Mouse (Mus musculus) limb, embryonic 14.5 days (tissue): ENCODE data around the gene Nol4l. TPM values are rescaled to one million over a fixed set of nuclear protein-coding genes. Genes with fewer than 3 reads are reported as not detected.

Experiments used
- ATAC-seq: fragments of 200-750 bp; cut with Nextera tagmentation; 2 replicates; pipeline ENCODE4 v1.8.0; 2017; ENCODE audit warnings: low read depth, moderate number of reproducible peaks, moderate TSS enrichment; ENCODE audit not compliant: low FRiP score
- DNase-seq: peaks from one replicate; pipeline ENCODE4 v3.0.0-alpha.2; 2015; ENCODE audit warnings: low spot score
- H3K27ac ChIP-seq: fragments of 300-500 bp; sonication (generic); replicated peaks from 2 replicates; pipeline ENCODE4 v1.5.1; 2014; ENCODE audit warnings: low read depth, mild to moderate bottlenecking, low read length, moderate library complexity, mixed read lengths
- H3K27me3 ChIP-seq: fragments of 300-500 bp; sonication (generic); 2 replicates; pipeline ENCODE4 v1.6.1; 2014; ENCODE audit warnings: low read length, mixed read lengths; ENCODE audit not compliant: control insufficient read depth, insufficient read depth
- H3K36me3 ChIP-seq: fragments of 300-500 bp; sonication (generic); 2 replicates; pipeline ENCODE4 v1.6.1; 2014; ENCODE audit warnings: mild to moderate bottlenecking, low read length, moderate library complexity, mixed read lengths; ENCODE audit not compliant: control insufficient read depth, insufficient read depth
- H3K4me1 ChIP-seq: fragments of 300-500 bp; sonication (generic); 2 replicates; pipeline ENCODE4 v1.6.1; 2014; ENCODE audit warnings: antibody characterized with exemption, low read length, mixed read lengths; ENCODE audit not compliant: control insufficient read depth, insufficient read depth
- H3K4me2 ChIP-seq: fragments of 300-500 bp; sonication (generic); replicated peaks from 2 replicates; pipeline ENCODE4 v1.6.1; 2014; ENCODE audit warnings: low read depth, mild to moderate bottlenecking, low read length, moderate library complexity; ENCODE audit not compliant: severe bottlenecking
- H3K4me3 ChIP-seq: fragments of 300-500 bp; sonication (generic); replicated peaks from 2 replicates; pipeline ENCODE4 v1.5.1; 2014; ENCODE audit warnings: low read length
- H3K9ac ChIP-seq: fragments of 300-500 bp; sonication (generic); 2 replicates; pipeline ENCODE4 v1.6.1; 2014; ENCODE audit warnings: mild to moderate bottlenecking, low read depth, low read length, moderate library complexity; ENCODE audit not compliant: severe bottlenecking
- H3K9me3 ChIP-seq: fragments of 300-500 bp; sonication (generic); 2 replicates; pipeline ENCODE4 v1.6.1; 2016; ENCODE audit warnings: low read length; ENCODE audit not compliant: control insufficient read depth
- POLR2A ChIP-seq: fragments of 200-500 bp; IDR thresholded peaks from 2 replicates; pipeline ENCODE4 v1.8.0; 2012; ENCODE audit warnings: inconsistent platforms, mild to moderate bottlenecking, moderate library complexity, borderline replicate concordance; ENCODE audit not compliant: insufficient read depth, insufficient read length; ENCODE audit errors: extremely low read depth
- WGBS: fragments of 180-500 bp; shearing (Covaris S2); extraction: QIAGEN DNeasy Blood & Tissue Kit; methylation state at CpG from one replicate; pipeline ENCODE4 v1.1.7; 2014; 5-methylcytosine and 5-hydroxymethylcytosine counted together
- polyA plus RNA-seq, 2 experiments: library from polyadenylated mRNA; depleted of rRNA in 1 of 2; stranded (reverse) in 1 of 2; unstranded in 1 of 2; fragments of >200 nt; fragmentation: Nextera tagmentation in 1 of 2; extraction: Ambion mirVana in 1 of 2; gene quantifications; 2 replicates each; pipeline versions ENCODE4 v1.2.1 to v1.2.3; 2012 to 2014

The Nol4l gene
- polyA plus RNA-seq, 2 experiments: 10.1 to 19.5 TPM

DNA sequence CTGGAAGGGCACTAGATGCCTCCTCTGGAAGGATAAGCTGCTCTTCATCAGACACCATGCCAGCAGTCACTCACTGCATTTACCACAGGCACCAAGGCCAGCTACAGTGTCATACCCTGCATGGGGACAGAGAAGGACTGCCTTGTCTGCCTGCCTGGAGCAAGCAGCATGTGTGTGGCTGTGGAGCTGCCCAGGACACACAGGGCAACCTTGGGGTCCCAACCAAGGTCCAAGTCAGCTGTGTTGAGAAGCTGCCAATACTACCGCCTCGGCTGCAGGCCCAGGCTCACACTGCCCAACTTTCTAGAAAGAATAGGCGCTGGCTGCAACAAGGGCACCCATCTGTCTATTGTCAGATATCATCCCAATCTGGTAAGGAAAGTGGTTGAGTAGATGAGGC, 106.7 kb downstream of the Nol4l start:
- Histone ChIP-seq H3K9ac (no peak overlapping the region), H3K36me3 (peaks cover 41% of the 10 kb centered on the region), H3K27ac (no peak overlapping the region), H3K4me3 (no peak overlapping the region), H3K4me1 (no peaks in the 10 kb centered on the region), H3K4me2 (no peak overlapping the region), H3K9me3 (no peaks in the 10 kb centered on the region), H3K27me3 (no peaks in the 10 kb centered on the region)
- DNase-seq (no peak), ATAC-seq (no peak)
- no peak for TF ChIP-seq POLR2A
- 80% methylated on average over 3 of the region's 3 CpGs for WGBS

DNA sequence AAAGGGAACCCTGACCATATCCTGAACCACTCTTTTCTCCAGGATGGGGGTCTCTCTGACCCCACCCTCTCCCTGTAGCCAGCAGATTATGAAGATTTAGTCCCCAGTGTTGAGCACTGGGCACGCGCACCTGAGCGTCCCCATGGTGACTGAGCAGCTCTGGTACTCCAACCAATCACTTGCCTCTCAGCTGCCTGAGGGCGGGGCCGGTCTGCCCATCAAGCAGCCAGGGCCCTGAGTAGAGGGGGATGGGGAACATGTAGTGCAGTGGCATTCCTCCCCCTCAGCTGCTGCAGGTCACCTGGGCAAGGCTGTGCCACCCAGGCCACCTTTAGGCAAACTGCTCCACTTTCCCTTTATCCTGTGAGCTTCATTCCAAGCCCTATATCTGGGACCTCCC, 107.7 kb downstream of the Nol4l start:
- Histone ChIP-seq H3K36me3 (peaks cover 44% of the 10 kb centered on the region), H3K9me3 (no peaks in the 10 kb centered on the region), H3K4me2 (no peak overlapping the region), H3K4me3 (no peak overlapping the region), H3K9ac (no peak overlapping the region), H3K4me1 (no peaks in the 10 kb centered on the region), H3K27me3 (no peaks in the 10 kb centered on the region), H3K27ac (no peak overlapping the region)
- WGBS: 42% methylated on average over 5 of the region's 5 CpGs
- no peak for TF ChIP-seq POLR2A
- no peak for ATAC-seq
- DNase-seq: no peak

DNA sequence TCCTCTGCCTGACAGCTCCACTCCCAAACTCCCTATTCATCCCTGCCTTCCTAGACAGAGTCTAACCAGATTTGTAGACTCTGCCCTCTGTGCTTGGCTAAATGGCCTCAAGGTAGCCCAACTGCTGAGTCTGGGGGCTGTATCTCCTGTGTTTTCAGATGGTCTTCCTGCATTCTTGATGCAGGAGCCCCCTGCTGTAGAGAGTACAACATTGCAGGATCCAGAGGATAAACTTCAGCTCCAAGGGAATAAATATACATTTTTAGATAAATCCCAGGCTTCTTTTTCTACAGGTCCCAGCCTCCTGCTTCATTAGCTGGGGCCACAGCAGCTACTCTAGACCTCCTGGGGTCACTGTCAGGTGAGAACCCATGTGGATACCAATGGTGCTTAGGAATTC, 108.5 kb downstream of the Nol4l start:
- no peak overlapping the region for H3K9ac ChIP-seq
- no peaks in the 10 kb centered on the region for H3K9me3 ChIP-seq
- no peak for ATAC-seq
- no peak overlapping the region for H3K4me2 ChIP-seq
- no peak for TF ChIP-seq POLR2A
- H3K36me3 ChIP-seq: peaks cover 52% of the 10 kb centered on the region
- DNase-seq: no peak
- H3K4me1 ChIP-seq: no peaks in the 10 kb centered on the region
- H3K4me3 ChIP-seq: no peak overlapping the region
- H3K27ac ChIP-seq: no peak overlapping the region
- no peaks in the 10 kb centered on the region for H3K27me3 ChIP-seq

DNA sequence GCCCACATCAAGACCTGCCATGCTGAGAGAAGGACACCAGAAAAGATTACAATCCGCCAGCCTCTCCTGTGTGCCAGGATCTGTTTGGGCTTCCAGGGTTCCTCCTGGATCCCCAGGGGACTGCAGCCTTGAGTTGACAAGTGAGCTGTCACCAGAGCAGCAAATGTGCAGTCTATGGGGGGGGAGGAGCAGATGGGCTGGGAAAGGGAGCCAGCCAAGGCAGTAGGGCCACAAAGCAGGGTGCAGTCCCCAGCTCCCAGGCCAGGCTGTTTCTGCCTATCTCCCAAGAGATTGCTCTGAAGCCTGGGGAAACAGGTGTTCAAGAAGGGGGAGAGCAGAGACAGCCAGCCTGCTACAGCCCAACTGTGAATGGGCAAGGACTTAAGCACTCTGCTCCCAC, 111.4 kb downstream of the Nol4l start:
- H3K4me3 ChIP-seq: no peak overlapping the region
- TF ChIP-seq POLR2A: no peak
- no peaks in the 10 kb centered on the region for H3K27me3 ChIP-seq
- H3K4me1 ChIP-seq: no peaks in the 10 kb centered on the region
- H3K36me3 ChIP-seq: peaks cover 74% of the 10 kb centered on the region
- no peaks in the 10 kb centered on the region for H3K9me3 ChIP-seq
- H3K4me2 ChIP-seq: no peak overlapping the region
- ATAC-seq (no peak), DNase-seq (no peak)
- no peak overlapping the region for H3K27ac ChIP-seq
- H3K9ac ChIP-seq: no peak overlapping the region
- WGBS: 91% methylated on average over 1 of the region's 1 CpGs

DNA sequence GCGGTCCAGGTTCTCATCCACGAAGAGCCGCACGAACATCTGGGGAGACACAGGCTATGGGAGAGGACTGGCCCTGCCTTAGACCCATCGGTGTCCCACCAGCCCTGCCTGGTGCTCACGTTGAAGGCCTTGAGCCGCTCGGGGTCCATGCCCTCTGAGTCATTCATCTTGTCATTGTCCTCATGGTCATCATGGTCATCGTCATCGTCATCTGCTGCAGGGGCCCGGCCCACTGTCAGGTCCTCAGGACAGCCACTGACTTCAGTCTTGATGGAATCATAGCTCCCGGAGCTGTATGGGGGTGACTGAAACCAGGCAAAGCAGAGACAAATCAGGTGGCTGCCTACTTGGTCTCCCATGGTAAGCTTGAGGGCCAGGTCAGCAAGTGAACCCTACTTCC, 111.9 kb downstream of the Nol4l start:
- H3K27ac ChIP-seq: no peak overlapping the region
- H3K4me1 ChIP-seq: no peaks in the 10 kb centered on the region
- DNase-seq: no peak
- 96% methylated on average over 12 of the region's 12 CpGs for WGBS
- peaks cover 75% of the 10 kb centered on the region for H3K36me3 ChIP-seq
- no peak overlapping the region for H3K4me2 ChIP-seq
- no peak overlapping the region for H3K9ac ChIP-seq
- no peaks in the 10 kb centered on the region for H3K9me3 ChIP-seq
- no peaks in the 10 kb centered on the region for H3K27me3 ChIP-seq
- ATAC-seq: no peak
- no peak overlapping the region for H3K4me3 ChIP-seq
- TF ChIP-seq POLR2A: no peak

DNA sequence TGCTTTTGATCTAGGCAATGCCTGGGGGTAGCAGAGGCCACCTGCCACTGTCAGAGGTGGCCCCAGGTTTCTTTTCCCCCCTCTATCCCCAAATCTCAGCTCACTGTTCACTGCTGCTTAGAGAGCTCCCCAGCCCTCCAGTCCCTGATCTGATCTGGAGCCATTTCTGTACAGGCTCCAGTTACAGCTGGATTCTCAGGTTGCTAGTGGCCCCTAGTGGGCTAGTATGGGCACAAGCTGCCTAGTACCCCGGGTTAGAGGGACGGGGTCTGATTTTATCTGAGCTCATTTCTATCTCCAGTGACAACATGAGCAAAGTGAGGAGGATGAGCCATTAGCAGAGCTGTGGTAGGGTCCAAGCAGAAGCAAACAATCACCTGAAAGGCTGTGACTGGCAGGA, 115.2 kb downstream of the Nol4l start:
- Histone ChIP-seq H3K4me2 (no peak overlapping the region), H3K4me3 (no peak overlapping the region), H3K4me1 (no peaks in the 10 kb centered on the region), H3K27me3 (no peaks in the 10 kb centered on the region), H3K9ac (no peak overlapping the region), H3K9me3 (no peaks in the 10 kb centered on the region), H3K36me3 (peaks cover 97% of the 10 kb centered on the region), H3K27ac (no peak overlapping the region)
- ATAC-seq (0 out of 2 replicates have a peak, but pooled peaks have one; percentile 49), DNase-seq (peak; percentile 29)
- WGBS: 34% methylated on average over 2 of the region's 2 CpGs
- no peak for TF ChIP-seq POLR2A
